Mouse (Mus musculus) adrenal gland, postnatal 14 days (tissue): ENCODE results near the gene Cldnd1. TPM values are rescaled to one million over a fixed set of nuclear protein-coding genes. Genes with fewer than 3 reads are reported as not detected.

Experiments
- DNase-seq: peaks from one replicate; pipeline ENCODE4 v3.0.0; 2021; ENCODE audit warnings: mixed read lengths
- long read RNA-seq, 2 experiments: library from polyadenylated mRNA; stranded (forward); transcript quantifications; one replicate each; pipeline ENCODE4 v2.0.0; 2021
- total RNA-seq: library from RNA; stranded (reverse); gene quantifications from 2 replicates; pipeline ENCODE4 v1.2.3, GENCODE M21; 2021

The Cldnd1 gene
- total RNA-seq, result 68.9 and 82.2 TPM in 2 replicates
- long read RNA-seq, experiment 1, transcript Cldnd1-201 (5 exons, 2,147 nt), result major isoform, 115 of 145 reads
- long read RNA-seq, experiment 1, transcript Cldnd1-204 (6 exons, 1,540 nt), result minor isoform, 5 of 145 reads
- long read RNA-seq, experiment 1, partial matches to known transcripts, result 5 of 145 reads
- long read RNA-seq, experiment 1, other reads (novel, unspliced or antisense), result 20 of 145 reads
- long read RNA-seq, experiment 2, transcript Cldnd1-204 (6 exons, 1,540 nt), result minor isoform, 5 of 116 reads
- long read RNA-seq, experiment 2, transcript Cldnd1-201 (5 exons, 2,147 nt), result major isoform, 99 of 116 reads
- long read RNA-seq, experiment 2, partial matches to known transcripts, result 3 of 116 reads
- long read RNA-seq, experiment 2, other reads (novel, unspliced or antisense), result 9 of 116 reads

GRCm38 (mm10) chr16:58727477-58728131 is at the start of gene Cldnd1:
Gene Cldnd1 (plus strand): TSS chr16:58727910.
- DNase-seq, result peak; percentile 99

- DNase-seq, result no peak
Observed at GRCm38 (mm10) chr16:58678660-58679059, 49.0 kb upstream of the Cldnd1 start.

GRCm38 (mm10) chr16:58682046-58682445 is 45.7 kb upstream of the Cldnd1 start:
- no peak for DNase-seq

GRCm38 (mm10) chr16:58682870-58683269 is 44.8 kb upstream of the Cldnd1 start:
- DNase-seq, result no peak

DNA sequence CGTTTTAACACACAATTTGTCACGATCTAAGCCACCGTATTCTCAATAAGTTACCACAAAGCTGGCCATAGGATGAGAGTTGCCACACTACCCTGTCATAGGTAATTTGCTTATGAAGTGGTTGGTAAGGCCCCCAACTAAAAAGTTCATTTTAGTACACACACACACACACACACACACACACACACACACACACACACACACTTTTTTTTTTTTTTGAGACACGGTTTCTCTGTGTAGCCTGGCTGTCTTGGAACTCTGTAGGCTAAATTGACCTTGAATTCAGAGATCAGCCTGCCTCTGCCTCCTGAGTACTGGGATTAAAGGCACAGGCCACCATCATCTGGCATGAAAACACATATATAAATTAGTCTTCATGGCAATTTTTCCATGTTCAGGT is 43.8 kb upstream of the Cldnd1 start:
- DNase-seq, result no peak

DNA sequence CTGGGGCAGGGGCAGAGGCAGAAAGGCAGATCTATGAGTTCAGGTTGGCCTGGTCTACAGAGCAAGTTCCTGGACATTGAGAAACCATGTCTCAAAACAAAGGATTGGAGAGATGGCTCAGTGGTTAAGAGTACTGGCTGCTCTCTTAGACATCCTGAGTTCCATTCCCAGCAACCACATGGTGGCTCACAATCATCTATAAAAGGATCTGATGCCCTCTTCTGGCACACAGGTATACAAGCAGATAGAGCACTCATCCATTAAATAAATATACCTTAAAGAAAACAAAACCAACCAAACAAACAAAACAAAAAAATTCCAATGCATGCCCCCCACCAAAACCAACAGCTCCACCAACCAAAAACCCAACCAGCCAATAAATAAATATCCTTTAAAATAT is 43.2 kb upstream of the Cldnd1 start:
- no peak for DNase-seq

- DNase-seq, result no peak
Observed at GRCm38 (mm10) chr16:58685548-58686537, 41.9 kb upstream of the Cldnd1 start.

GRCm38 (mm10) chr16:58688534-58688933 is 39.2 kb upstream of the Cldnd1 start:
- no peak for DNase-seq

GRCm38 (mm10) chr16:58689555-58690169 is 38.0 kb upstream of the Cldnd1 start:
- DNase-seq, result no peak

- DNase-seq, result no peak
Observed at GRCm38 (mm10) chr16:58690322-58690732, 37.4 kb upstream of the Cldnd1 start.

- no peak for DNase-seq
Observed at GRCm38 (mm10) chr16:58694091-58694490, 33.6 kb upstream of the Cldnd1 start.

- no peak for DNase-seq
Observed at GRCm38 (mm10) chr16:58696796-58697195, 30.9 kb upstream of the Cldnd1 start.

GRCm38 (mm10) chr16:58697261-58697660 is 30.4 kb upstream of the Cldnd1 start:
- DNase-seq, result no peak

DNA sequence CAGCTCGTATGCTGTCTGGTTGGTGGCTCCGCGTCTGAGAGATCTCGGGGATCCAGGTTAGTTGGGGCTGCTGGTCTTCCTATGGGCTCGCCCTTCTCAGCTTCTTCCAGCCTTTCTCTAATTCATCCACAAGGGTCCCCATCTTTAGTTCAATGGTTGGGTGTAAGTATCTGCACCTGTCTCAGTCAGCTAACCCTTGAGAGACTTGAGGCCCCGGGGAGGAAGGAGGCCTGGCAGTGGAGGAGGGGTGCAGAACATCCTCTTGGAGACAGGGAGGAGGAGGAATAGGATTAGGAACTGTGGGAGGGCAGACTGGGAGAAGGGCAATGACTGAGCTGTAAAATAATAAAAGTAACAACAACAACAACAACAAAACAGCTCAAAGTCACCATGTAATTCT is 27.5 kb upstream of the Cldnd1 start:
- DNase-seq, result no peak

- DNase-seq, result no peak
Observed at GRCm38 (mm10) chr16:58700816-58701424, 26.8 kb upstream of the Cldnd1 start.

DNA sequence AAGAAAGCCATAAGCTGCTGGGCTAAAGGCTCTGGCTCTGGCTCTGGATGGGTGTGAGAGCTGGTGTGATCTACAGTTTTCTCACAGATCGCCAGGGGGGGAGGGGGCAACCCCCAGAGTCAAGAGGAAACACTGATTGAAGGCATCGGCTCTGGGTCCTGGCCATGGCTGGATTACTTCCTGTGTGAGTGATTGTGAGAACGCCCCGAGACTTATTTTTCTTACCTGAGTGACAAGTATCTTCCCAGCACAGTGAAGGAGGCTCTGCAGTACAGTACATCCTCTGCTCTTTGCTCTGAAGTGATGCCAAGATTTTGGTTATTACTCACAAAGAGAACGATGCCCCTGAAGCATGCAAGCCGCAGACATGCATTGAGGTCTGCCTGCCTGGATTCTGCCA is 25.9 kb upstream of the Cldnd1 start:
- DNase-seq, result peak; percentile 33

DNA sequence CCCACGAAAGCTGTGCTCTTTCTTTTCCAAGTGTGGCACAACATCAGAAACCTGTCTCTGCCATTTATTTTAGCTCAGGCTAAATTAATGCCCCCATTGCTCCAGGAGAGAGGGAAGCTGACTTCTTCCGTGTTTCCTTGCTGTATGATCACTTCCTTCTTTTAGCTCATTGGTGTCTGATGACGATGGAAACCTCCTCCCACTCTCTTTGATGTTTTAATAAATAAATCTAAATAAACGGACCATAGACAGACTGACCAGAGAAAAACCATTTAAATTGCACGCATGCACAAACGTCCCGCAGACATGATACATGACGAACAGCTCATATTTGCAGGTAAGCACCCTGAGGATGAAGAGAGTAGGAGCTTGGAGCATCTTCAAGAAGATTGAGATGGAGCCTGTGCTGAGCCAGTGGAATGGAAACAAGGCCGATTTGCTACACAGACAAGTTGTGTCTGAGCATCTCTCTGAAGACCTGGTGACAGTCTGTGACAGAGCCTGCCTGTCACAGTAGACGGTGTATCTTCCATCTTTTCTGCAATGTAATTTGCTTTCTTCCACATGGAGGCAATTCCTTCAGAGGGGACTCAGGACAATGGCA is 25.3 kb upstream of the Cldnd1 start:
- no peak for DNase-seq

- no peak for DNase-seq
Observed at GRCm38 (mm10) chr16:58703382-58704124, 24.2 kb upstream of the Cldnd1 start.

GRCm38 (mm10) chr16:58704999-58705398 is 22.7 kb upstream of the Cldnd1 start:
- DNase-seq, result no peak

DNA sequence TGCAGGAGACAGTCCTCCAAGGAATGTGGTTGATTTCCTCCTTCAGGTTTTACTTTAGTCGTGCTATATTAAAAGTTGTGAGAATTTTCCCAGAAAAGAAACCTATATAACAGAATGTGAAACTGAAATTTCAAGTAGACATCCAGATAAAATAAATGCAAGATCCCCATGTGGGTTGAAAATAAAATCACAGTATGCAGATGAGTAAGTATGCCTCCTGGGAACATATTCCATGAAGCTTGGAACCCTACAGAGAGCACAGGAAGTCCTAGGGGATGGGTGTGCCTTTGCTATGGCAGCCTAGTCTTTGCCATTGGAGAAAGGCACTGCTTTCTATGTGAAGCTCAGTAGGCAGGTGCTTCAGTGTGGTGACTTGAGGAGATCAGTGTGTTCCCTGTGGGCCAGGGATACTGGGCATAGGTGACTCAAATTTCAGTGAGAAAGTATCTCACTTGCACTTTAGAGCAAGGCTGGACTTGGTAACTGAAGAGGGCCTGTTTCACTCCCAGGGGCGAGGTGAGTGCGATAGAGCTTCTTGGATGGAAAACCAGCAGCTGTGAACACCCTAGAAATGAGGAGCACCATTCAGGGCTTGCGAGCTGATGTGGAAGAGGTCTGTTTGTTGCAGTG is 20.3 kb upstream of the Cldnd1 start:
- no peak for DNase-seq
